Mouse (Mus musculus) embryonic facial prominence, embryonic 11.5 days (tissue): ENCODE results near the gene Dock7. TPM values are rescaled to one million over a fixed set of nuclear protein-coding genes. Genes with fewer than 3 reads are reported as not detected.
A peak's percentile ranks its signal among the peaks of the same experiment; 100 is the strongest.

Experiments
- ATAC-seq: fragments of 200-750 bp; cut with Nextera tagmentation; replicated peaks from 2 replicates; pipeline ENCODE4 v1.8.0; 2017; ENCODE audit warnings: low read depth; ENCODE audit not compliant: insufficient number of reproducible peaks, low FRiP score, low TSS enrichment
- DNase-seq: peaks from one replicate; pipeline ENCODE4 v3.0.0-alpha.2; 2015; ENCODE audit warnings: low spot score
- H3K27ac ChIP-seq: fragments of 300-500 bp; sonication (generic); replicated peaks from 2 replicates; pipeline ENCODE4 v1.5.1; 2014; ENCODE audit warnings: mild to moderate bottlenecking, low read depth, low read length, control low read depth
- H3K27me3 ChIP-seq: fragments of 300-500 bp; sonication (generic); 2 replicates; pipeline ENCODE4 v1.6.1; 2014; ENCODE audit warnings: mild to moderate bottlenecking, low read length, moderate library complexity, mixed read lengths; ENCODE audit not compliant: control insufficient read depth, insufficient read depth
- H3K36me3 ChIP-seq: fragments of 300-500 bp; sonication (generic); replicated peaks from 2 replicates; pipeline ENCODE4 v1.6.1; 2014; ENCODE audit warnings: low read depth, mild to moderate bottlenecking, low read length, moderate library complexity, mixed read lengths; ENCODE audit not compliant: control insufficient read depth, insufficient read depth
- H3K4me1 ChIP-seq: fragments of 300-500 bp; sonication (generic); 2 replicates; pipeline ENCODE4 v1.6.1; 2014; ENCODE audit warnings: low read length, mixed read lengths; ENCODE audit not compliant: control insufficient read depth, insufficient read depth
- H3K4me2 ChIP-seq: fragments of 300-500 bp; sonication (generic); 2 replicates; pipeline ENCODE4 v1.6.1; 2014; ENCODE audit warnings: low read depth, mild to moderate bottlenecking, control low read depth, low read length, moderate library complexity
- H3K4me3 ChIP-seq: fragments of 300-500 bp; sonication (generic); 2 replicates; pipeline ENCODE4 v1.5.1; 2014; ENCODE audit warnings: low read depth, low read length, control low read depth
- H3K9ac ChIP-seq: fragments of 300-500 bp; sonication (generic); replicated peaks from 2 replicates; pipeline ENCODE4 v1.6.1; 2014; ENCODE audit warnings: mild to moderate bottlenecking, control low read depth, low read length
- H3K9me3 ChIP-seq: fragments of 300-500 bp; sonication (generic); replicated peaks from 2 replicates; pipeline ENCODE4 v1.6.1; 2016; ENCODE audit warnings: mild to moderate bottlenecking, low read length, inconsistent platforms, mixed read lengths; ENCODE audit not compliant: control insufficient read depth
- WGBS: fragments of 180-500 bp; shearing (Covaris S2); extraction: QIAGEN DNeasy Blood & Tissue Kit; methylation state at CpG from one replicate; pipeline ENCODE4 v1.1.7; 2014; 5-methylcytosine and 5-hydroxymethylcytosine counted together
- polyA plus RNA-seq: library from polyadenylated mRNA; unstranded; fragments of >200 nt; fragmentation: Nextera tagmentation; extraction: Ambion mirVana; gene quantifications from 2 replicates; pipeline ENCODE4 v1.2.1, GENCODE M21; 2014

Dock7 gene
- polyA plus RNA-seq, 1 experiment from 2014 or later, result 106 TPM

DNA sequence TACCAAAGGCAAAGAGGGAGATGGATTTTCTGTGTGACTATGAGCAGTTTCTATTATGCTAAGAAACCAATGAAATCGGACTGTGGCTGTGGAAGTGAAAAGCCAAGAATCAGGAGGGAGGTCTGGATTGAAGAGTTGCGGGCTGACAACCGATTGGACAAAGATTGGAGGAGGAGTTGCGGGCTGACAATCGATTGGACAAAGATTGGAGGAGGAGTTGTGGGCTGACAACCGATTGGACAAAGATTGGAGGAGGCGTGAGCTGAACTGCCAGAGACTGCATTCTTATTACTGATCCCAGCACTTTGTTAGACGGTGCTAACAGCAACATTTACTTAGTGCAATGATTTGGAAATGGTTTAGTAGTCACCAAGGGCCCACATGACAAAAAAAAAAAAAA is 12.6 kb upstream of the Dock7 start:
- no peak overlapping the region for H3K27ac ChIP-seq
- H3K4me2 ChIP-seq, result no peak overlapping the region
- no peaks in the 10 kb centered on the region for H3K36me3 ChIP-seq
- DNase-seq (no peak), ATAC-seq (no peak)
- no peak overlapping the region for H3K4me3 ChIP-seq
- WGBS, result 95% methylated on average over 8 of the region's 8 CpGs
- no peaks in the 10 kb centered on the region for H3K4me1 ChIP-seq
- H3K9ac ChIP-seq, result no peak overlapping the region
- H3K27me3 ChIP-seq, result no peaks in the 10 kb centered on the region
- no peaks in the 10 kb centered on the region for H3K9me3 ChIP-seq

DNA sequence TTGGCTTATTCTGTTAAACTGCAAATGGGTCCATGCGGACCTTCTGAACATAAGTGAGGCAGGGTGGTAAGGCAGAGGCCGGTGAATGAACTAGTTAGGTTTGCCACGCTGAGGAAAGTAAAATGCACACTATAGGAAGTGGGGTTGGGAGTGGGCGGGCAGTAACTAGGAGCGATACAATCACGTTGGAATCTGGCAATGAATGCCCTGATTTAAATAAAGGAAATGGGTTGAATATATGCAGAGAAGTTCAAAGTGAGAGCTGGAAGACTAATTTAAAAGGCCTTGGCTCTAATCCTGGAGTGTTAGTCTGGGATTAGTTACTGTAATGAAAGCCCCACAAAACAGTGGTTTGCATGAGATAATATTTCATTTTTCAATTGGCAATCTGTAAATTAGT is 12.0 kb upstream of the Dock7 start:
- no peak overlapping the region for H3K4me2 ChIP-seq
- H3K36me3 ChIP-seq, result no peaks in the 10 kb centered on the region
- no peaks in the 10 kb centered on the region for H3K4me1 ChIP-seq
- DNase-seq (no peak), ATAC-seq (no peak)
- no peak overlapping the region for H3K9ac ChIP-seq
- no peaks in the 10 kb centered on the region for H3K27me3 ChIP-seq
- H3K27ac ChIP-seq, result no peak overlapping the region
- no peak overlapping the region for H3K4me3 ChIP-seq
- no peaks in the 10 kb centered on the region for H3K9me3 ChIP-seq
- 78% methylated on average over 6 of the region's 6 CpGs for WGBS

DNA sequence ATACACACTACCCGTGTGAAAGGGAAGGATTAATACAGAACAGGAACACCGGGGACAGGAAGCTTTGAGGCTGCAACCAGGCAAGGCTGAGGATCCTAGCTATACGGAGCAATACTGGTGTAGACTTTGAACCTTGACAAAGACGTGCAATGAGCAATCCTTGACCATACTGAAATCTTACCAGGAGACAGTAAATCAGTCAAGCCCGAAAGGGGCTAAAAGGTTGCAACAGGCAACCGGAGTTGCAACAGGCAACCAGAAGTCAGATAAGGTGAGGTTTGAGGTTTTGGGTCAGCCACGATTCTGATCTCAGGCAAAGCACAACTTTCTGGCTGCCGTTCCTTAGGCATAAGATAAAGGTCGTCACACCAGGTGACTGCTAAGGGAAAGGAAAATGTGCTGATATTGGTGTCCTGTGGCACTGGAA is 10.5 kb upstream of the Dock7 start:
- Histone ChIP-seq H3K4me3 (no peak overlapping the region), H3K27ac (no peak overlapping the region), H3K4me1 (no peaks in the 10 kb centered on the region), H3K9me3 (no peaks in the 10 kb centered on the region), H3K9ac (no peak overlapping the region), H3K36me3 (no peaks in the 10 kb centered on the region), H3K27me3 (no peaks in the 10 kb centered on the region), H3K4me2 (no peak overlapping the region)
- 87% methylated on average over 9 of the region's 9 CpGs for WGBS
- DNase-seq (no peak), ATAC-seq (no peak)

DNA sequence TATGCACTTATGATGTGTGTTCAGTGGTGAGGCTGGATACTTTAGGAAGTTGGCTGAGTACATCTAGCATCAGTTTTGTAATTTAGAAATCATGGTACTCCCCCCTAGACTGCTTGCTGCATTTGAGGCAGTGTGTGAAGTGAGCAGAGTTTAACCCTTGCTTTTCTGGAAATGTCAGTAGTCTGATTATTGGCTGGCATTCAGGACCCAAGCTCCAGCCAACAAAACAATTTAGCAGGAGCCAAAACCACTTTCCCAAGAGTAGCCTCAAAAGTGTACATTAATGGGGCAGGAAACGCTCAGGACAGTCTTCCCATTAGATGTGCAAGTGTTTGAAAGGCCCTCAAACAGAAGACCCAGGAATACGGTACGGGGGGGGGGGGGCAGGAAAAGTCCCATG is 2.8 kb upstream of the Dock7 start:
- no peak overlapping the region for H3K4me3 ChIP-seq
- ATAC-seq (no peak), DNase-seq (no peak)
- H3K4me1 ChIP-seq, result no peaks in the 10 kb centered on the region
- no peaks in the 10 kb centered on the region for H3K27me3 ChIP-seq
- no peak overlapping the region for H3K9ac ChIP-seq
- 58% methylated on average over 3 of the region's 3 CpGs for WGBS
- no peaks in the 10 kb centered on the region for H3K36me3 ChIP-seq
- H3K4me2 ChIP-seq, result no peak overlapping the region
- H3K9me3 ChIP-seq, result no peaks in the 10 kb centered on the region
- H3K27ac ChIP-seq, result no peak overlapping the region

DNA sequence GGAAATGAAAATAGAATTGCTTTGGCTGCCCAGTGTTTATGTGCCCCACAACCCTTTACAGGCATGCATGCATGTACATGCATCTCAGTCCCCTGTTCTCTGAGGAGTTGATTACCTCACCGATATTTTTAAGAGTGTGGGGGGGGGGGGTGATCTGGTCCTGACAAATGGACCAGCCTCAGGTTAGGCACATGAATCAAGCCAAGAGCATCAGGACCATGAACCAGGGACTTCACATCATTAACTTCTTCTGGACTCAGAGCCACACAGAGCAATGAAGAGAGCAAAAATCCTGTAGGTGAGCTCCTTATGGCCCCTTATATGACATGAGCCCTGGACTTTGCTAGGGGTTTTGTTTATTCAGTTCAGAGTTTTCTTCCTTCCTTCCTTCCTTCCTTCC is 2.1 kb upstream of the Dock7 start:
- no peak for ATAC-seq

DNA sequence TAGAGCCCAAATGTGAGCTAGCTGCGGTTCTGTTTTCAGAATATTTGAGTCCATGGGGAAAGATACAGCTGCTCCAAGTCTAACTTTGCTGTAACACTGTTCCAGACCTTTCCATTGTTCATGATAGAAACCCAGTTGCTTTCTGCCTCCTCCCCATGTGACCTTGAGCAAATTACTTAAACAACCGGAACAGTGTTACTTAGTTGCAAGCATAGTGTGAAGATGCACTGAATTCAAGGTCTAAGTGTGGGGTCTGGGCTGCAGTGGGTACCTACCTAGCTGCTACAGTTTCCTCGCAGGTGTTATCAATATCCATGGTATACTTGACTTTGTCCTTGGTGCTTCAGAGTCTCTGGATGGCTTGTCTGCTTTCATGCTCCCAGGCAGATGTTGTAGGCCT is 1.3 kb upstream of the Dock7 start:
- WGBS, result 73% methylated on average over 3 of the region's 3 CpGs
- no peaks in the 10 kb centered on the region for H3K27me3 ChIP-seq

More for the DNA sequence above, 2.1 kb upstream of the Dock7 start:
- Histone ChIP-seq H3K27ac (no peak overlapping the region), H3K9me3 (no peaks in the 10 kb centered on the region), H3K4me3 (no peak overlapping the region), H3K4me2 (no peak overlapping the region), H3K27me3 (no peaks in the 10 kb centered on the region), H3K36me3 (no peaks in the 10 kb centered on the region), H3K9ac (no peak overlapping the region), H3K4me1 (no peaks in the 10 kb centered on the region)
- 86% methylated on average over 1 of the region's 1 CpGs for whole genome bisulfite sequencing
- no peak for DNase-seq

DNA sequence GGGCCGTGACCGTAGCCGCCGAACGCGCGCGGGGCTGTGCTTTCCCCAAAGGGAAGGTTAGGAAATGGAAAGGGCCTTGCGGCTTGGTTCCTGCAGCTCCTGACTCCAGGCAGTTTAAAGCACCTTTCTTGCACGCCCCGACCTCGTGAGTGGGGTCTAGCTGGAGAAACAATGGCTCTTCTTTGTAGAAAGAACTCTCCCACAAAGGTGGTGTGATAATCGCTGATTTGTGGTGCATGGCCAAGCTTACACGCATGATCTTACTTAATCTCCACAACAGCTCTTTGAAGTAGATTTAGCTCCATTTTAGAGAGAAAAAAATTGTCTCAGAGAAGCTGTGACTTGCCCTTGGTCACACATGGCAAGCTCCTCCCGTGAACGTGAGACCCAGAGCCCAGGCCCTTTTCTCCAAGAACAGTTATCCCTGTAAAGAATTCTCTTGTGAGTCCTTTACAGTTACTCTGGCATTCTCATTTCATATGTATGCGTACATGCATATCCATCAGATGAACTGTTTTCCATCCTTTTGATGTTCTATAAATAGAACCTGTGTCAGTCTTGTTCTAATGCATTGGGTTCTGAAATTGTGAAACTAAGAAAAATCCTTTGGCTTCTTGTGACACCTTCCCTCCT is 524 bp upstream of the Dock7 start:
- DNase-seq (no peak), ATAC-seq (no peak; the same call in 1 of the 2 replicates)
- H3K27ac ChIP-seq, result peak overlapping the region; percentile 85; the same call in 1 of the 2 replicates
- WGBS, result 3% methylated on average over 17 of the region's 17 CpGs
- H3K4me1 ChIP-seq, result no peaks in the 10 kb centered on the region
- H3K9ac ChIP-seq, result peak overlapping the region; percentile 99
- peak overlapping the region; percentile 98 for H3K4me3 ChIP-seq
- no peaks in the 10 kb centered on the region for H3K36me3 ChIP-seq
- H3K4me2 ChIP-seq, result peak overlapping the region; percentile 85
- H3K9me3 ChIP-seq, result no peaks in the 10 kb centered on the region
- no peaks in the 10 kb centered on the region for H3K27me3 ChIP-seq

More for the DNA sequence above, 1.3 kb upstream of the Dock7 start:
- H3K36me3 ChIP-seq, result no peaks in the 10 kb centered on the region
- no peaks in the 10 kb centered on the region for H3K4me1 ChIP-seq
- no peak overlapping the region for H3K4me2 ChIP-seq
- no peak for DNase-seq
- no peak overlapping the region for H3K9ac ChIP-seq
- H3K27ac ChIP-seq, result no peak overlapping the region
- no peak for ATAC-seq
- H3K4me3 ChIP-seq, result no peak overlapping the region
- H3K9me3 ChIP-seq, result no peaks in the 10 kb centered on the region

DNA sequence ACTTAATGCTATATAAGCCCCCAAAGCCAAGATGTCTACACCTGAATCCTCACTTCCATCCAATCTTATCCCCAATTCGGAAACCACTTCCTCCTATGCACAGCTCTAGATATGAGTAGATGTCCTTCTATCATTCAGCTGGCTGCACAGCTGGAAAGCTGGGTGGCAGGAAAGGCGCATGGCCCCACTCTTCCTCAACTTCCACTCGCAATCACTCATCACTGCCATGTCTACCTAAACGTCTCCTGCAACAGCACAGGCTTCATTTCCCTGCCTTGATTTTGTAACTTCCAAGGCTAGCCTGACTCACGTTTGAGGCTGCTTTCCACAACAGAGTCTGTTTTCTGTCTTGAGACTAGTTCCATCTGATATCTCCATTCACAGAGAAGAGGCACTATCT is 1.7 kb downstream of the Dock7 start:
- peak overlapping the region; percentile 10; the same call in 1 of the 2 replicates for H3K9ac ChIP-seq
- H3K4me1 ChIP-seq, result no peaks in the 10 kb centered on the region
- 0 out of 2 replicates have a peak overlapping the region, but pooled peaks have one; percentile 1 for H3K4me3 ChIP-seq
- no peak overlapping the region for H3K27ac ChIP-seq
- ATAC-seq, result no peak
- H3K27me3 ChIP-seq, result no peaks in the 10 kb centered on the region
- peak overlapping the region; percentile 6; the same call in 1 of the 2 replicates for H3K4me2 ChIP-seq
- 61% methylated on average over 5 of the region's 5 CpGs for WGBS
- H3K36me3 ChIP-seq, result no peaks in the 10 kb centered on the region
- DNase-seq, result no peak
- H3K9me3 ChIP-seq, result no peaks in the 10 kb centered on the region
